Mouse (Mus musculus) hindbrain, embryonic 14.5 days (tissue): ENCODE data around the gene Yap1. TPM values are rescaled to one million over a fixed set of nuclear protein-coding genes. Genes with fewer than 3 reads are reported as not detected.

Experiments
- ATAC-seq: fragments of 200-750 bp; cut with Nextera tagmentation; 2 replicates; pipeline ENCODE4 v1.8.0; 2017; ENCODE audit warnings: moderate number of reproducible peaks, mild to moderate bottlenecking, moderate TSS enrichment, moderate library complexity; ENCODE audit not compliant: low FRiP score
- DNase-seq: peaks from one replicate; pipeline ENCODE4 v3.0.0-alpha.2; 2015; ENCODE audit warnings: low spot score
- H3K27ac ChIP-seq: fragments of 300-500 bp; sonication (generic); 2 replicates; pipeline ENCODE4 v1.5.1; 2014; ENCODE audit warnings: mild to moderate bottlenecking, moderate library complexity
- H3K27me3 ChIP-seq: fragments of 300-500 bp; sonication (generic); 2 replicates; pipeline ENCODE4 v1.6.1; 2014; ENCODE audit warnings: mild to moderate bottlenecking, low read length, mixed read lengths; ENCODE audit not compliant: control insufficient read depth, insufficient read depth
- H3K36me3 ChIP-seq: fragments of 300-500 bp; sonication (generic); replicated peaks from 2 replicates; pipeline ENCODE4 v1.6.1; 2014; ENCODE audit not compliant: control insufficient read depth, insufficient read depth
- H3K4me1 ChIP-seq: fragments of 300-500 bp; sonication (generic); replicated peaks from 2 replicates; pipeline ENCODE4 v1.6.1; 2014; ENCODE audit warnings: antibody characterized with exemption, low read length, mixed read lengths; ENCODE audit not compliant: control insufficient read depth, insufficient read depth
- H3K4me2 ChIP-seq: fragments of 300-500 bp; sonication (generic); replicated peaks from 2 replicates; pipeline ENCODE4 v1.6.1; 2014; ENCODE audit warnings: mild to moderate bottlenecking, moderate library complexity
- H3K4me3 ChIP-seq: fragments of 300-500 bp; sonication (generic); replicated peaks from 2 replicates; pipeline ENCODE4 v1.5.1; 2014; ENCODE audit warnings: mild to moderate bottlenecking, low read length
- H3K9ac ChIP-seq: fragments of 300-500 bp; sonication (generic); 2 replicates; pipeline ENCODE4 v1.6.1; 2014
- H3K9me3 ChIP-seq: fragments of 300-500 bp; sonication (generic); 2 replicates; pipeline ENCODE4 v1.6.1; 2016; ENCODE audit warnings: low read length; ENCODE audit not compliant: control insufficient read depth
- WGBS: fragments of 180-500 bp; shearing (Covaris S2); extraction: QIAGEN DNeasy Blood & Tissue Kit; methylation state at CpG from one replicate; pipeline ENCODE4 v1.1.7; 2014; 5-methylcytosine and 5-hydroxymethylcytosine counted together
- polyA plus RNA-seq: library from polyadenylated mRNA; unstranded; fragments of >200 nt; fragmentation: Nextera tagmentation; extraction: Ambion mirVana; gene quantifications from 2 replicates; pipeline ENCODE4 v1.2.1, GENCODE M21; 2014

The Yap1 gene
- polyA plus RNA-seq, 1 experiment from 2014 or later, result 10.1 TPM

DNA sequence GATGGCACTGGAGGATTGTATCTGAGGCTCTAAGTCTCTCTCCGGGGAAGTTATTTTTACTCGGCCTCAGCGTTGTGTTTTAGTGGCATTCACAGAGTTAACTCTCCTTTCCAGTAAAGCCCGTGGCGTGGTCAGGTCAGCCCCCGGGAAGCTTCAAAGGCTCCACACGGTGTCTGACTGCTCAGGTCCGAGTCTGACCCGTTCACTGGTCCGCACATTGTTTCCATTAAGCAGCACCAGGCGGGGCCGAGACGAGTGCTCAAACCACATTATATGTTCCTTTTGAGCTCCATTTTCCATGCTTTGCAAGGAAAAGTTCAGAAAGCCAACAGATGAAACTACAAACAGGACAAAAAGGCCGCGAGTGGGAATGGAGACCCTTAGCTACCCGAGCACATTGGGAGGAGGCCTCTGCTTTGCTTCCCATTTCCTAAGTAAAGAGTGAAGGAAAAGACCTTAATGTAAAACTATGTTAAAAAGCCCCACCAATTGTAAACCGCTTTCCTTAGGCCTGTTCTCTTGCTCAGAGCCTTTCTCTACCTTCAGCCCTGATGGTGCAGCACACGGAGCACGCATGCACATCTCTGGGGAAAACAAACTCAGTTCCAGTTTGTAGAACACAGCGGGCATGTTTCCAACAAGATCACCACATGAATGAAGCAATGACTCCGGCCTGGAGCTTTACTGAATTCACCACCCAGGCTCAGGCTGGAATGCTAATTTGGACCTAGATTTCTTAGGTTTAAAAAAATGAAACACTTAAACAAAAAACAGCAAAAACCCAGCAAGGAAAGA, 42.8 kb downstream of the Yap1 start:
- peak; percentile 26; the same call in 1 of the 2 replicates for ATAC-seq
- peak; percentile 62 for DNase-seq
- Histone ChIP-seq H3K9me3 (no peaks in the 10 kb centered on the region), H3K9ac (0 out of 2 replicates have a peak overlapping the region, but pooled peaks have one; percentile 20), H3K4me2 (peak overlapping the region; percentile 19), H3K4me1 (peaks cover 23% of the 10 kb centered on the region), H3K4me3 (no peak overlapping the region), H3K36me3 (no peaks in the 10 kb centered on the region), H3K27ac (peak overlapping the region; percentile 74), H3K27me3 (no peaks in the 10 kb centered on the region)
- WGBS, result 29% methylated on average over 21 of the region's 21 CpGs

DNA sequence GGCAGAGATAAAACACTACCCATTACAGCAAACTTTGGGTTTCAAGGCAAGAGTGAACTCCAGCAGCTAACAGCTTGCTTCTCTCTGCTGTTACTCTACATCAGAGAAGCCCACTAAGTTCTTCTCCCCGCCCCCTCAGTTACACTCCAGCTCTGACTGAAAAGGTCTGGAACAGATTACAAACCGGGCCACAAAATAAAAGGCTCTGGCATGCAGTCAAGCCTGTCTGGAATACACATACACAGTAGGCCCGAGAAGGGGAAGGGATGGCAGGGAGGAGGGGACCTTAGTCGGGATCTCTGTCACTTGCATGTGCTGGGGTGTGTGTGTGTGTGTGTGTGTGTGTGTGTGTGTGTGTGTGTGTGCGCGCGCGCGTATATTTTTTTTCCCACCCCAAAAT, 44.0 kb downstream of the Yap1 start:
- no peak overlapping the region for H3K4me3 ChIP-seq
- no peak overlapping the region for H3K4me2 ChIP-seq
- ATAC-seq (peak; percentile 54), DNase-seq (peak; percentile 60)
- no peaks in the 10 kb centered on the region for H3K9me3 ChIP-seq
- no peaks in the 10 kb centered on the region for H3K27me3 ChIP-seq
- H3K27ac ChIP-seq, result 0 out of 2 replicates have a peak overlapping the region, but pooled peaks have one; percentile 16
- WGBS, result 57% methylated on average over 9 of the region's 9 CpGs
- H3K9ac ChIP-seq, result no peak overlapping the region
- H3K4me1 ChIP-seq, result peaks cover 23% of the 10 kb centered on the region
- H3K36me3 ChIP-seq, result no peaks in the 10 kb centered on the region

GRCm38 (mm10) chr9:7959301-7959700, 45.1 kb downstream of the Yap1 start:
- Histone ChIP-seq H3K9ac (no peak overlapping the region), H3K27me3 (no peaks in the 10 kb centered on the region), H3K4me1 (peaks cover 23% of the 10 kb centered on the region), H3K36me3 (no peaks in the 10 kb centered on the region), H3K27ac (no peak overlapping the region), H3K9me3 (no peaks in the 10 kb centered on the region), H3K4me3 (no peak overlapping the region), H3K4me2 (no peak overlapping the region)
- DNase-seq (no peak), ATAC-seq (no peak)
- whole genome bisulfite sequencing, result 80% methylated on average over 2 of the region's 2 CpGs

DNA sequence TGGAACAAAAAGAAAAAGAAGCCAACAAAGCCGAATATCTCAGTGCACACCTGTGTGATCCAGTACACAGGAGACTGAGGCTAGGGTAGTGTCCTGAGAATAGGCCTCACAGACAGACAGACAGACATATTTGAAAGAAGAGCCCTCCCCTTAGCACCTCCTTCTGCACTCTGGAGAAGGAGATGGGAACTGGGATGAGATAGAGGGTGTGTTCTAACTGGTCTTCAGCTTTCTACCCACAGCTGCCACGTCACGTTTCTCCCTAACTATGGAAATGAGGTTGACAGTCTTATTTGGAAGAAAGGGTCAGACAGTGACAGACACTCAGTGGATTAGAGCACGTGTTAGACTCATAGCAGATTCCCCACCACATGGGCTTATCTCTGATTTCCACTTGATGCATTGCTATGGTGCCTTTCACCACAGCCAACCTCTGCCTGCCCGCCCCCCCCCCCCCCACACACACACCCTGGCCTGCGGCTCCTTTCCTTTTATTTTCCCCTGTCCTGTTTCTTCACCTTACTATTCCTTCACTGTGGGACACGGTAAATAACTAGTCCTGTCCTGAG, 46.3 kb downstream of the Yap1 start:
- peaks cover 23% of the 10 kb centered on the region for H3K4me1 ChIP-seq
- H3K9me3 ChIP-seq, result no peaks in the 10 kb centered on the region
- no peak overlapping the region for H3K4me2 ChIP-seq
- ATAC-seq (no peak), DNase-seq (no peak)
- no peak overlapping the region for H3K9ac ChIP-seq
- no peak overlapping the region for H3K4me3 ChIP-seq
- 72% methylated on average over 7 of the region's 7 CpGs for WGBS
- no peaks in the 10 kb centered on the region for H3K36me3 ChIP-seq
- no peaks in the 10 kb centered on the region for H3K27me3 ChIP-seq
- H3K27ac ChIP-seq, result no peak overlapping the region

DNA sequence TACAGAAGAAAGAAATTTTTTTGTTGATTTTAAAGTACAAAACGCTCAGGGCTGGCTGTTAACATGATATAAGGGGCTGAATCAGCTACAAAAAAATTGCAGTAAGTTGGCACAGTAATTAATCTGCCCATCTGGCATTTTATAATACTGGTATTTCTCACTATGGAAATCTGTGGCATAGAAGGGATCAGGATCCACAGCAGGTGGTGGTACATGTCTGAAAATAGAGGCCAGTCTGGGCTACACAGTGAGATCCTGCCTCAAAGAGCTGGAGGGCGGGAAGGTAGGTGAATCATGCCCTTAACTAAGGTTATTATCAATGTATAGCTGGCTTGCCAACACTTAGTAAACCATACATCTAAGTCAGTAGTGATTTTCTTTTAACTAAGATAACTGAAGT, 47.0 kb downstream of the Yap1 start:
- WGBS, result 83% methylated on average over 2 of the region's 2 CpGs
- no peak overlapping the region for H3K27ac ChIP-seq
- H3K27me3 ChIP-seq, result no peaks in the 10 kb centered on the region
- H3K4me2 ChIP-seq, result no peak overlapping the region
- H3K9me3 ChIP-seq, result no peaks in the 10 kb centered on the region
- no peak overlapping the region for H3K4me3 ChIP-seq
- no peaks in the 10 kb centered on the region for H3K36me3 ChIP-seq
- no peak overlapping the region; the same call in 1 of the 2 replicates for H3K9ac ChIP-seq
- ATAC-seq (no peak), DNase-seq (no peak)
- peaks cover 23% of the 10 kb centered on the region for H3K4me1 ChIP-seq

DNA sequence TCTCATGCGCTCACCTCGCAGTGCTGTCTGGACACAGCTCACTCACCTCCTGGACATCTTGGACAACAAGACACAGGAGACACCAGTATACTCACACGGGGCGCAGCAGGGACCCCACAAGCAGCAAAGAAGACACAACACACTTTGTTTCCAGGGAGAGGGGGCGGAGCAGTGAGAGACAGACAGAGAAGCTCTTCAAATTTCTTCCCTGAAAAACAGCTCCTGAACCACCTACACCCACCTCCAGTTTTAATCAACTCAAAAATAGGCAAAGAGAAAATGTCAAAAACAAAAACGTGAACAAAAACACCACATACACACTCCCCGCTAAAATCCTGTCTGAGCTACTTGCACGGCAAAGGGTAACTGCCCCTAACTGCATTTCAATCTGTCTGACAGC, 48.0 kb downstream of the Yap1 start:
- H3K4me1 ChIP-seq, result peaks cover 19% of the 10 kb centered on the region
- no peak overlapping the region for H3K4me2 ChIP-seq
- no peaks in the 10 kb centered on the region for H3K27me3 ChIP-seq
- no peak for ATAC-seq
- H3K36me3 ChIP-seq, result no peaks in the 10 kb centered on the region
- no peak overlapping the region for H3K27ac ChIP-seq
- H3K9me3 ChIP-seq, result no peaks in the 10 kb centered on the region
- 96% methylated on average over 8 of the region's 8 CpGs for WGBS
- no peak overlapping the region for H3K4me3 ChIP-seq
- no peak for DNase-seq
- H3K9ac ChIP-seq, result no peak overlapping the region

DNA sequence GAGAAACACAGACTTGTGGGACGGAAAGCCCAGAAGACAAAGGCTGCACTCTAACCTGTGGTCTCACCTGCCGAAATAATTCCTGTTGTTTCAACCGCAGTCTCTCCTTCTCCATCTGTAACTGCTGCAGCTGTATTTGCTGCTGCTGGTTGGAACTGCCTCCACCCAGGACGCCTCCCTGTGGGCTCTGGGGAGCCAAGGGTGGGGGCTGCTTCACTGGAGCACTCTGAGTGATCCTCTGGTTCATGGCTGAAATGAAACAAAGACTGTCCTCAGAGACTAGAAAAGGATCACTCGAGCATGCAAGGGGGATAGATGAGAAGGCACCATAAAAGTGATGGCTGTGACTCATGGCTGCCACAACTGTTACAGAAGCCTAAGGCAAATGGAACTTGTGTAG, 51.5 kb downstream of the Yap1 start:
- H3K9me3 ChIP-seq, result no peaks in the 10 kb centered on the region
- H3K27me3 ChIP-seq, result no peaks in the 10 kb centered on the region
- no peak overlapping the region for H3K4me2 ChIP-seq
- WGBS, result 74% methylated on average over 5 of the region's 5 CpGs
- no peak overlapping the region for H3K9ac ChIP-seq
- ATAC-seq, result peak; percentile 55; the same call in 1 of the 2 replicates
- no peaks in the 10 kb centered on the region for H3K4me1 ChIP-seq
- no peak for DNase-seq
- no peak overlapping the region for H3K27ac ChIP-seq
- H3K36me3 ChIP-seq, result no peaks in the 10 kb centered on the region
- no peak overlapping the region for H3K4me3 ChIP-seq

- ATAC-seq (no peak), DNase-seq (no peak)
- H3K9me3 ChIP-seq, result no peaks in the 10 kb centered on the region
- H3K36me3 ChIP-seq, result no peaks in the 10 kb centered on the region
- H3K4me1 ChIP-seq, result no peaks in the 10 kb centered on the region
- no peaks in the 10 kb centered on the region for H3K27me3 ChIP-seq
- WGBS, result 90% methylated on average over 7 of the region's 7 CpGs
- H3K4me3 ChIP-seq, result no peak overlapping the region
- H3K4me2 ChIP-seq, result no peak overlapping the region
- no peak overlapping the region for H3K9ac ChIP-seq
- no peak overlapping the region for H3K27ac ChIP-seq
These were observed 54.2 kb downstream of the Yap1 start for GRCm38 (mm10) chr9:7950211-7950644.

DNA sequence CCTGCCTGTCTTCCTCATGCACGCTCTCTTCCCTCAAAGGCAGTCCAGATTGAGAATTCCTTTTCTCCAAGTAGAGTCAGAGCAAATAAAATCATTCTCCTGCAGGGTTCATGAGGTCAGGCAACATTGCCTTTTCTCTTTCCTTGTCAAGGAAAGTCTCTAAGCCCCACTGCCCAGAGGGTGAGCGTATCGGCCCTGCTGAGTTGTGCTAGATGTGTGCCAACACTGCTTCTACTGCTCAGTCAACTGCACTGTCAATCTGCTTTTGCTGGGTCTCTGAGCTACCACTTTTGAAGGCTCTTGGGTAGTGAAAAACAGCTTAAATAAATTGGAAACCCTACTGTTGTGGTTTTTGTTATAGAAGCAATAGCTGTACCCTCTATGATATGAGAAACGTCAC, 56.5 kb downstream of the Yap1 start:
- Histone ChIP-seq H3K4me3 (no peak overlapping the region), H3K4me1 (no peaks in the 10 kb centered on the region), H3K27ac (no peak overlapping the region), H3K9ac (no peak overlapping the region), H3K9me3 (no peaks in the 10 kb centered on the region), H3K4me2 (no peak overlapping the region), H3K27me3 (no peaks in the 10 kb centered on the region), H3K36me3 (no peaks in the 10 kb centered on the region)
- 90% methylated on average over 4 of the region's 4 CpGs for WGBS
- DNase-seq (no peak), ATAC-seq (no peak)
